Mouse (Mus musculus) CH12.LX (cell line): ENCODE results near the gene Msi1. TPM values are rescaled to one million over a fixed set of nuclear protein-coding genes. Genes with fewer than 3 reads are reported as not detected.

Experiments used
- DNase-seq: peaks from one replicate; pipeline ENCODE4 v3.0.0-alpha.2; 2013; ENCODE audit errors: extremely low read depth
- H3K27ac ChIP-seq: 2 replicates; pipeline ENCODE4 v1.5.1; 2012; ENCODE audit warnings: low read depth, mild to moderate bottlenecking, control low read depth, moderate library complexity; ENCODE audit not compliant: insufficient read depth
- H3K27me3 ChIP-seq: replicated peaks from 2 replicates; pipeline ENCODE3; 2012; ENCODE audit warnings: inconsistent platforms
- H3K36me3 ChIP-seq, 2 experiments: replicated peaks in 1 of 2; 2 replicates each; pipeline versions ENCODE3 to v1.6.1; 2012; ENCODE audit warnings: inconsistent platforms in 1 of 2, low read length in 1 of 2, mild to moderate bottlenecking in 1 of 2, mixed read lengths in 1 of 2, moderate library complexity in 1 of 2; ENCODE audit not compliant: control insufficient read depth in 1 of 2, insufficient read depth in 1 of 2
- H3K4me1 ChIP-seq, 2 experiments: 2 replicates each; pipeline ENCODE4 v1.6.1; 2012; ENCODE audit warnings: inconsistent platforms in 1 of 2, moderate library complexity in 1 of 2; ENCODE audit not compliant: insufficient read depth in 2 of 2, control insufficient read depth in 1 of 2
- H3K4me2 ChIP-seq: 2 replicates; pipeline ENCODE4 v1.6.1; 2012; ENCODE audit warnings: low read depth, mild to moderate bottlenecking, control low read depth; ENCODE audit not compliant: poor library complexity, insufficient read depth, severe bottlenecking
- H3K4me3 ChIP-seq, 3 experiments: fragments of 150-350 bp in 1 of 3; sonication (generic) in 1 of 3; replicated peaks in 1 of 3; 2 replicates each; pipeline versions ENCODE3 to v1.5.1; 2011 to 2012; ENCODE audit warnings: low read depth in 2 of 3, low read length in 2 of 3, mild to moderate bottlenecking in 2 of 3, moderate library complexity in 2 of 3, control low read depth in 1 of 3, improper control_type of control experiment in 1 of 3, inconsistent platforms in 1 of 3, mixed read lengths in 1 of 3; ENCODE audit not compliant: poor library complexity in 1 of 3
- H3K79me2 ChIP-seq: replicated peaks from 2 replicates; pipeline ENCODE4 v1.6.1; 2012; ENCODE audit warnings: mild to moderate bottlenecking, moderate library complexity; ENCODE audit not compliant: control insufficient read depth, poor library complexity, insufficient read depth, severe bottlenecking; ENCODE audit errors: extremely low read depth
- H3K9ac ChIP-seq: 2 replicates; pipeline ENCODE4 v1.6.1; 2012; ENCODE audit warnings: low read depth, mild to moderate bottlenecking, control low read depth, moderate library complexity; ENCODE audit not compliant: insufficient read depth
- H3K9me3 ChIP-seq: replicated peaks from 2 replicates; pipeline ENCODE3; 2012; ENCODE audit warnings: low read length, inconsistent platforms, mixed read lengths
- BHLHE40 ChIP-seq: IDR thresholded peaks from 2 replicates; pipeline ENCODE4 v1.6.1; 2011; ENCODE audit warnings: mild to moderate bottlenecking, low read depth, low read length, improper control_type of control experiment
- CTCF ChIP-seq, 2 experiments: IDR thresholded peaks in 1 of 2; conservative IDR thresholded peaks in 1 of 2; 2 replicates each; pipeline ENCODE4 v1.5.1; 2011 to 2012; ENCODE audit warnings: low read depth in 2 of 2, low read length in 2 of 2, improper control_type of control experiment in 1 of 2, inconsistent platforms in 1 of 2, mild to moderate bottlenecking in 1 of 2, moderate library complexity in 1 of 2
- E2F4 ChIP-seq: IDR thresholded peaks from 2 replicates; pipeline ENCODE4 v1.6.1; 2011; ENCODE audit warnings: low read depth, low read length, improper control_type of control experiment; ENCODE audit not compliant: insufficient replicate concordance
- EP300 ChIP-seq: IDR thresholded peaks from 2 replicates; pipeline ENCODE4 v1.6.1; 2011; ENCODE audit warnings: low read length, improper control_type of control experiment
- HCFC1 ChIP-seq: IDR thresholded peaks from 2 replicates; pipeline ENCODE4 v1.6.1; 2012; ENCODE audit warnings: low read depth, mild to moderate bottlenecking, inconsistent platforms, low read length, improper control_type of control experiment
- IRF4 ChIP-seq: IDR thresholded peaks from 2 replicates; pipeline ENCODE4 v1.6.1; 2014; ENCODE audit warnings: low read depth, mild to moderate bottlenecking, inconsistent platforms, low read length, improper control_type of control experiment
- KAT2A ChIP-seq: IDR thresholded peaks from 2 replicates; pipeline ENCODE4 v1.6.1; 2012; ENCODE audit warnings: low read length, improper control_type of control experiment, inconsistent platforms; ENCODE audit not compliant: insufficient replicate concordance
- MXI1 ChIP-seq: IDR thresholded peaks from 2 replicates; pipeline ENCODE4 v1.6.1; 2011; ENCODE audit warnings: mild to moderate bottlenecking, low read depth, low read length, improper control_type of control experiment
- NRF1 ChIP-seq: IDR thresholded peaks from 2 replicates; pipeline ENCODE4 v1.6.1; 2014; ENCODE audit warnings: low read depth, mild to moderate bottlenecking, inconsistent platforms, low read length, improper control_type of control experiment, moderate library complexity
- PAX5 ChIP-seq: IDR thresholded peaks from 2 replicates; pipeline ENCODE4 v1.6.1; 2012; ENCODE audit warnings: low read length, inconsistent platforms, mixed read lengths
- POLR2A ChIP-seq: IDR thresholded peaks from 2 replicates; pipeline ENCODE4 v1.6.1; 2011; ENCODE audit warnings: low read depth, mild to moderate bottlenecking, improper control_type of control experiment, low read length
- RCOR1 ChIP-seq: conservative IDR thresholded peaks from 2 replicates; pipeline ENCODE4 v1.6.1; 2012; ENCODE audit warnings: low read depth, mild to moderate bottlenecking, inconsistent platforms, low read length, improper control_type of control experiment
- SIN3A ChIP-seq: IDR thresholded peaks from 2 replicates; pipeline ENCODE4 v1.6.1; 2012; ENCODE audit warnings: low read length, improper control_type of control experiment, inconsistent platforms
- TBP ChIP-seq: conservative IDR thresholded peaks from 2 replicates; pipeline ENCODE4 v1.6.1; 2011; ENCODE audit warnings: low read depth, low read length, improper control_type of control experiment
- USF2 ChIP-seq: conservative IDR thresholded peaks from 2 replicates; pipeline ENCODE4 v1.6.1; 2011; ENCODE audit warnings: low read depth, low read length, improper control_type of control experiment
- ZKSCAN1 ChIP-seq: IDR thresholded peaks from 2 replicates; pipeline ENCODE4 v1.6.1; 2012; ENCODE audit warnings: low read depth, inconsistent platforms, low read length, improper control_type of control experiment, borderline replicate concordance
- ZNF384 ChIP-seq: IDR thresholded peaks from 2 replicates; pipeline ENCODE4 v1.6.1; 2012; ENCODE audit warnings: low read depth, low read length, improper control_type of control experiment, inconsistent platforms
- dilution Hi-C: fragments of 300-500 bp; cut with MboI; formaldehyde crosslinking; loops from 2 replicates; pipeline ENCODE4 v1.14.3; 2020; ENCODE audit warnings: low sequenced_read_pairs; ENCODE audit not compliant: extremely low pct_unique_long_range_greater_than_20kb, extremely low pct_ligation_motif_present
- in situ Hi-C: fragments of 300-500 bp; cut with MboI; formaldehyde crosslinking; loops from 3 replicates; pipeline ENCODE4 v1.14.3; 2019; ENCODE audit warnings: low sequenced_read_pairs, low pct_ligation_motif_present, low pct_unique_long_range_greater_than_20kb, mixed read lengths
- polyA plus RNA-seq: library from polyadenylated mRNA; unstranded; fragments of >175 nt; gene quantifications from 2 replicates; pipeline ENCODE4 v1.2.1, GENCODE M21; 2012; ENCODE audit warnings: low read depth; ENCODE audit not compliant: insufficient read length
- total RNA-seq, 2 experiments: library from RNA; depleted of rRNA; stranded (reverse); fragments of 300-350 nt in 1 of 2; fragments of >200 nt in 1 of 2; gene quantifications; 2 replicates each; pipeline ENCODE4 v1.2.3; 2012 to 2014

Gene Msi1
- total and polyA plus RNA-seq, 3 experiments: 0.82 to 5.3 (median 4.1) TPM

DNA sequence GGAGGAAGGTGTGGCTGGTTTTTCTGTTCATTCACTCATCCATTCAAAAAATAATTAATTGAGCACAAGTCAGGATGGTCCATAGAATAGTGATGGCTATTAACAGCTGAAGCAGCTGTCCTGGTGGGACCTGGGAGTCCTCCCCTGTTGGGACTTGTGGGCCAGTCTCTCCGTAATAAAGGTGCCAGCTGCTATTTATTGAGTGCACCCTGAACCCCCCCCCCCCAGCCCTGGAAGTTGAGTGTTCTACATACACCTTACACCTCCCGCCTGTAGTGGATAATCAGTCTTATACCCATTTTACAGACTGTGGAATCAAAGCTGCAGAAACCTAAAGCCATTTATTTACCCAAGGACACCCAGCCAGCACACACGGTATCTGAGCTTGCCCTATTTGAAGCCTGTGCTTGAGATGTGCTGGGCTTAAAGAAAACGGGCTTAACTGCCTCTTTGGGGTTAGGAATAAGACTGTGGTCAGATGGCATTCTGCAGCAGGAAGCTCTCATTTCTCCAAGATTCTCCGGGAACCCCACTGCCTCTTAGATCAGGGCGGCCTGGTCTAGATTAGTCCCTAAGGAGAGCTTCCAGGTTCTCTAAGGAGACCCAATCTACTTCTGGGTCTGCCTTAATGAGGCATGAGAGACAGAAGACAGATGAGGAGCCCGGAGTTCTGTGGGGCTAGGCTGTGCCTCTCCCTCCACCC is 8.0 kb downstream of the Msi1 start:
- DNase-seq: no peak
- H3K4me3 ChIP-seq: no peak overlapping the region
- no peaks in the 10 kb centered on the region for H3K9me3 ChIP-seq
- no peak overlapping the region for H3K9ac ChIP-seq
- dilution Hi-C loops (no loop called here), in situ Hi-C loops (no loop called here)
- peaks cover 7 to 51% of the 10 kb centered on the region in 2 experiments for H3K4me1 ChIP-seq
- H3K36me3 ChIP-seq: peaks cover 0 to 14% of the 10 kb centered on the region in 2 experiments
- no peaks in the 10 kb centered on the region for H3K79me2 ChIP-seq
- H3K4me2 ChIP-seq: no peak overlapping the region
- no peaks in the 10 kb centered on the region for H3K27me3 ChIP-seq
- TF ChIP-seq SIN3A (no peak), MXI1 (no peak), BHLHE40 (no peak), RCOR1 (no peak), KAT2A (no peak), ZNF384 (no peak), POLR2A (no peak), CTCF (conservative IDR thresholded peaks at IDR 0.05 in 1 of 2, IDR thresholded peaks at IDR 0.05 in 1 of 2; ENCODE audit: low read depth in 2 of 2, low read length in 2 of 2) (no peak), TBP (no peak), PAX5 (no peak), EP300 (no peak)
- H3K27ac ChIP-seq: no peak overlapping the region

DNA sequence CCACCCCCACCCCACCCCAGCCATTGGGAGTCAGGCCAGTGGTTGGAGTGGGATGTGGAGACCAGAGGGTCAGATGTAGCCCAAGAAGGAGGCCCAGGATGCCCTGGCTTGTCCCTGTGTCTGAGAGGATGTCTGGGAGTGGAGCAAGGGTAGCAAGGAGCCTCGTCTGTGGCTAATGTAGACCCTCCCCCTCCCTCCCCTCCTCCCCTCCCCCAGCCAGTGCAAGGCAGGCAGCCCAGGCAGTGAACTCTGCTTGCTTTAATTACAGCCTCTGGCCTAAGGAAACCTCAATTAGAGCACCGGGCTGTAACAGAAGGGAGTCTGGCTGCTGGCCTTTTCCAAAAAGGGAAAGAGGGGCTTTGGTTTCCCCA is 8.5 kb downstream of the Msi1 start:
- Histone ChIP-seq H3K9ac (no peak overlapping the region), H3K27me3 (no peaks in the 10 kb centered on the region), H3K27ac (no peak overlapping the region), H3K79me2 (no peaks in the 10 kb centered on the region), H3K36me3 (peaks cover 0 to 14% of the 10 kb centered on the region in 2 experiments), H3K9me3 (no peaks in the 10 kb centered on the region), H3K4me3 (no peak overlapping the region), H3K4me1 (peaks cover 7 to 49% of the 10 kb centered on the region in 2 experiments), H3K4me2 (no peak overlapping the region)
- dilution Hi-C loops (no loop called here), in situ Hi-C loops (no loop called here)
- no peak for DNase-seq
- TF ChIP-seq USF2 (no peak), IRF4 (no peak), HCFC1 (no peak), E2F4 (no peak), BHLHE40 (no peak), ZNF384 (no peak), NRF1 (no peak), ZKSCAN1 (no peak)
